Mouse (Mus musculus) yolk sac, embryonic 10.5 days (tissue): Measurements from ENCODE around the gene RPS10-NUDT3.

Experiments used
- DNase-seq: peaks from one replicate; pipeline ENCODE4 v3.0.0-alpha.2; 2017; ENCODE audit warnings: low spot score

RPS10-NUDT3 gene

DNA sequence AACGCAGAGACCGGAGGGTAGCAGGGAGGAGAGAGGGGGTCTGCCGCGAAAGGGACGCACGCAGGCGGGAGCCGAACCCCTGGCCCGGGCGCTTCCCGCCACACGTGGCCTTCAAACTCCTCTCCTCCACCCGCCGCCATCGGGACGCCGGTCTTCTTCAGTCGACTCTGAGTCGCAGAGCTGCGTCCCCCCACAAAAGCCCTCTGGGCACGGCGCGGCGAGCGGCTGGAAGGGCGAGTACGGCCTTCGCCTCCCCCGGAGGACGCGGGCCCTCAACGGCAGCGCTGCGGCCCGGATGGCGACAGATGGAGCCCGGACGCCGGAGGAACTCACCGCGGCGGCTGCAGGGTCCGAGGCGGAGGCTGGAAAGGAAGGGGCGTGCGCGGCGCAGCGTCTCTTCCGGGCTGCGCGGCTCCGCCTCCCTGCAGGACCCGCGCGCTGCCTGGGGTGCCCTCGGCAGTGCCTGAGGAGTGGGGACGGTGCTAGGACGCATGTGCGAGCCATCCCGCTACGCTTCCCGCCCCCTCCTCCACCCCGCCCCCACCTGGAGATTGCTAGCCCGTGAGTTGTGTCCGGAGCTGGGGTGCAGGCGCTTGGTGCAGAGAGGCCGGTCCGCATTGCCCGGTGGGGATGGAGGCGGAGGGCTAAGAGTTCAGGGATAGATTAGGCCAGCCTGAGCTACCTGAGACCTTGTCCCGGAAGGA, at the start of gene RPS10-NUDT3:
RPS10-NUDT3 (minus strand) TSS at position 352 of the 704 bp plus-strand sequence.
- DNase-seq = peak; percentile 95

DNA sequence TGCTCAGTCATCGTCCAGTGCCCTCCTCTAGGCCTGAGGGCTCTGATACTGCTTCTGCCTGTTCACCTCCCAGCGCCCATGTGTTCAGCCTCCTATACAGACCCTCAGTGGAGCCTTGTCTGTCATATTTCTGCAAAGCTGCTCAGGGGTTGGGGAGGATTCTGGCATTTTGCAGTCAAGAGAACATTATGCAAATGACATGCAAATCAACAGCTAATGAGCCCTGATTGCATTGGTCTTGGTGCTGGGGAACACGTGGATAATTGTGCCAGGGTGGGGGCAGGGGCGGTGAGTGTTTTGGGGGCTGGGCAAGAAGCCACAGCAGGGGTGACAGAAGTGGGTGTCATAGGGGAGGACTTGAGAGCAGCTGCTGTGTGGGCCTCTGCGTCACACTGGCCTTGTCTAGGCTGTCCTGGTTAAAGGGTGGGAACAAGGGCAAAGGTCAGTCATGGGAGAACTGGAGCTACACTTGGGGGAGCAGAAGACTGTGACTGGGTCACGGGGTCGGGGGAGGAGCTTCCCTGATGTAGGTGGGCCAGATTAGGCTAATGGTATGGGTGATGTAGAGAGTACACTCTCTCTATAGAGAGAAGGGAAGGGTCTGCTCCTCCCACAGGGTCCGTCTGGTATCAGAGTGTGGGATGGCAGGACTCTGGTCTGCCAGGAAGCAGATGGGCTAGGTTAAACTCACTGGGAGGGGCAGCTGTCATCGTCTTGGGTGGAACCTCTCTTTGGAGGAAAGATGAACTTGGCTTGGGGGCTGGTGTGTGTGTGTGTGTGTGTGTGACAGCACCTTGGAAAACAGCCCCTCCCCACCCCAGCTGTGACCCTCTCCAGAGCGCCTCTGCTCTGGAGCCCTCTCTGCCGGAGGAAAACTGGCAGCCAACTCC, 44.1 kb upstream of the RPS10-NUDT3 start:
- DNase-seq = peak; percentile 79

DNA sequence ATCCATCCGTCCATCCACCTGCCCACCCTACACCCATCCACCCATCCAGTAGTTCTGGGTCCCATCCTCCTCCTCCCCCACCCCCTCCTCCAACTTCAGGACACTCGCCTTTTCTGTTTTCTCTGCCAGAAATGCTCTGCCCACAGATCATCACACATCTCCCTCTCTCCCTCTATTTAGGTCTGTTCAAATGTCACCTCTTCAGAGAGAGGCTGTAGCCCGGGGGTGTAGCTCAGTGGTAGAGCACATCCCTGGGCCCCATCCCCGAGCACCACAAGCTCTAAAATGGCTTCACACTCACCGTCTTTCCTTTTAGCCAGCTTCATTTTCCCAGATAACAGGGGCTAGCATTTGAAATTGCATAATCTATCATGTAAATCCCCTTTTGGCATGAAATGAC, 42.7 kb upstream of the RPS10-NUDT3 start:
- DNase-seq = no peak

- DNase-seq = no peak
Observed at GRCm38 (mm10) chr17:27676270-27676669, 41.2 kb upstream of the RPS10-NUDT3 start.

GRCm38 (mm10) chr17:27675453-27675852, 40.4 kb upstream of the RPS10-NUDT3 start:
- no peak for DNase-seq

- DNase-seq = no peak
Observed at GRCm38 (mm10) chr17:27673945-27674344, 38.9 kb upstream of the RPS10-NUDT3 start.

DNA sequence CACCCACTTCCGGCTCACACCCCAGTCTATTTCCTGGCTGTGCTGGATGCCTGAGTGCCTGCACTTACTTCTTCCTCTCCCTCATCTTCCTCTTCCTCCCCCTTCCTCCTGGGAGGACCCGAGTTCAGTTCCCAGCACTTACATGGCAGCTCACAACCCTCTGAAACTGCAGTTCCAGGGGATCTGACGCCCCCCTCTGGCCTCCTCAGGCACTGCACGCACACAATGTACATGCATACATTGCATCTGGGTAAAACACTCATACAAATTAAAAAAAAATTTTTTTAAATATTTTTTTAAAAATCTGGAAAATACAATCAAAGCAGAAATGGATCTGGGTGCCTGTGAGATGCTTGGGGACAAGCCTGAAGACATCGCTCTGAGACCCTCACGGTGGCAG, 36.7 kb upstream of the RPS10-NUDT3 start:
- DNase-seq = no peak

DNA sequence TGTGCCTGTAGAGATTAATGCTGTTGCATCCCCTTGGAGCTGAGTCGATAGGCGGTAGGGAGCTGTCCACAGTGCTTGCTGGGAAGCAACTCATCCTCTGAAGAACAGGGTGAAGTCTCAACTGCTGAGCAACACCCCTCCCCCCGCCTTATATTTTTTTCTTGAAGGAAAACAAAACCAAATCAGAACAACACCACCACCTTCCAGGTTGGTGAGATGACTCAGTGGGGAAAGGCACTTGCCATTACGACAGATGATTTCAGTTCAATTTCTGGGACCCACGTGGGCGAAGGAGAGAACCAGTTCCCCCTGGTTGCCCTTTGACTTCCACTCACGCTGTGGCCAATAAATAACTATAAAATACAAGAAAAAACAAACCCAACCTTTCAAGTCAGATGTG, 23.7 kb upstream of the RPS10-NUDT3 start:
- no peak for DNase-seq

DNA sequence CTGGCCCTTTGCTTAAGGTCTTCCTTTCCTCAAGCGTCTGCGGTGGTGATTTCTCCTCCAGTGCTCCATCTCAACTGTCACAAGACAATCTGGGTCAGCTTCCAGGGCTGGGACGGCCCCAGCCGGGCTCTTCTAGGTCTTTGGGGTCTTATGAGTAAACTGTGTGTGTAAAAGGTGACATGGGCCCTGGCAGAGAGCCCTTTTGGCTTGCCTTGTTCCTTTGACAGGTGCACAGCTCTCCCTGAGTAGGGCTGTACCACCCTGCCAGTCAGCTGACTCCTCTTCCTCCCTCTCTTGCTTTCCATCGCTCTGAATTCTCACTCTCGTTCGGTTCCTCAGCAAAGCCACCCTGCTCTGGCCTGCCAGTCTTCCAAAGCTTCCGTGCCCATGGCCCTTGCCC, 22.1 kb upstream of the RPS10-NUDT3 start:
- no peak for DNase-seq

DNA sequence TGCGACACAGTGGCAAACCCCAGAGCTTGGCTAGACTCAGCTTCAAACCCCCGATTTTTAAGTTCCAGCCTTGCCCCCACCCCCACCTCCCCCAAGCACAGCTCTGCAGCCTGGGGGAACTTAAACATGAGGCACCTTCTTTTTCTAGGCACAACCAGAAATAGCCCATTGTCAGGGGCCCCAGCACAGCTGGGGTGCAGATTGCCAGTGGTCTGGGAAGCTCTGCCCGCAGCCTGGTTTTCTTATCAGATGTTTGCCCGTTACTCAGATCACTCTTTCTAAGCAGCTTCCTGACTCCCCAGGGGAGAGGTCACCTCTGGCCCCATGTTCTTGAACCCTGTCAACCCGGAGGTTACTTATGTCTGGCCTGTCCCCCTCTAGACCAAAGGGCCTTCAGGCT, 21.4 kb upstream of the RPS10-NUDT3 start:
- DNase-seq = no peak

- no peak for DNase-seq
Observed at GRCm38 (mm10) chr17:27656011-27656399, 21.0 kb upstream of the RPS10-NUDT3 start.

- DNase-seq = no peak
Observed at GRCm38 (mm10) chr17:27655089-27656010, 20.3 kb upstream of the RPS10-NUDT3 start, which contains the start of gene Pacsin1. TSS of gene Pacsin1 (plus strand) at chr17:27655509.

GRCm38 (mm10) chr17:27653253-27653959, 18.4 kb upstream of the RPS10-NUDT3 start:
- DNase-seq = no peak

GRCm38 (mm10) chr17:27652046-27652790, 17.2 kb upstream of the RPS10-NUDT3 start:
- DNase-seq = no peak

DNA sequence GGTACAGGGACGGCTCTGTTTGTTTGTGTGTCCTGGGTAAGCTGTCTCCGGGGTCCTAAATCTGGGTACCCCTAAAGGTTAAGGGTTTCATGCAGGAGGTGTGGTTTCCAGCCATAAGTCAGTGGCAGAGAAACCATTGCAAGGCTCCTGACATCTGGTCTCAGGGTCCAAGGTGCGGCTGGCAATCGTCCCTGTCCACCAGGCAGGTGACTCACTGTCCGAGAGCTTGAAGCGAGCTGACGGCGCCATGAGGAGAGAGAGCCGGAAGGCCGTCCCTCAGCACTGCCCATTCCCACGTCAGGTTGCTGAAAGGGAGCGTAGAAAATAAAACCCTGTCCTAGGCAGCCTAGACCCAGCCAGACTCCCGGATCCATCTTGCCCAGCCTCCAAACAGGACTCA, 15.6 kb upstream of the RPS10-NUDT3 start:
- peak; percentile 69 for DNase-seq

DNA sequence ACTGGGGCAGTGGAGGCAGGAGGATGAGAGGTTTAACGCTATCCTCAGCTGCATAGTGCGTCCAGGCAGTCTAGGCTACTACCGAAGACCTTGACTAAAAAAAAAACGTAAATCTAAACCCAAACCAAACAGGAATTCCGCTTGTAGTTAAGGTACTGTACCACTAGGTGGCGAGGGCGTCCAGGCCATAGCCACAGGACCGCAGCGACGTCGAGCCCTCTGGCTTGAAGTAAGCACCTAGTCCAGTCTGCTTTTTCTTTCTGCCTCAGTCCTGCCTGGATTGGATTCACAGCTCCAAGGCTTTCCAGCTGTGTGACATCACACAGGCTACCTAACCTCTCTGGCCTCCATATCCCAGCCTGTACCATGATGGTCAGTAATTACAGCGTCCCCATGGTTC, 15.1 kb upstream of the RPS10-NUDT3 start:
- DNase-seq = peak; percentile 81

DNA sequence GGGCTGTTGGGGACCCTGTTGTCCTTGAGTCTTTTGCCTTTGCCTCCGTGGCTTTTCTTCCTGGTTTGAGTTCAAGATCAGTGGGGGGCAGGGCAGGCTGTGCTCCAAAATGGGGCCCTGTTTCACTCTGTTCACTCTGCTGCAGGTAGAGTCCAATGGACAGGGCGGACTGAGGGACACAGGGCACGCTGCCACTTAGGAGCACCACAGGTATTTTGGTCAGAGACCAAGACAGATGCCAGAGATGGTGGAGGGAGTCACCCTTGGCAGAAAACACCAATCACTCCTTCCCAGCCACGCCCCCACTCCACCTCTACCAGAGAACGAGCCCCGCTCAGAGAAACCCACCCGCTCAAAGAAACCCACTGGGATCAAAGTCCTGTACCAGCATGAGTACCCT, 10.8 kb upstream of the RPS10-NUDT3 start:
- no peak for DNase-seq

DNA sequence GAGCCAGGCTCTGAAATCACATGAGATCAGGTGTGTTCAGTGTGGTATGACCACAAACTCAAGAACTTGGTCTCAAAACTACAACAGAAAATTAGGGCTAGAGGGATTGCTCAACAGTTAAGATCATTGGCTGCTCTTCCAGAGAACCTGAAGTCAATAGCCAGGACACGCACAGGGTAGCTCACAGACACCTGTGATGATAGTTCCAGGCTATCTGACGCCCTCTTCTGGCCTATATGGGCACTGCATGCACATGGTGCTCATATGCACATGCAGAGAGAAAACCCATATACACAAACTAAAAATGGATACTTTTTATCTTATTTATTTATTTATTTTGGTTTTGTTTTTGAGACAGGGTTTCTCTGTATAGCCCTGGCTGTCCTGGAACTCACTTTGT, 9.6 kb upstream of the RPS10-NUDT3 start:
- DNase-seq = no peak

GRCm38 (mm10) chr17:27643756-27644155, 8.7 kb upstream of the RPS10-NUDT3 start:
- no peak for DNase-seq

GRCm38 (mm10) chr17:27643101-27643500, 8.1 kb upstream of the RPS10-NUDT3 start:
- no peak for DNase-seq
